Mouse (Mus musculus) liver, adult 2 months (tissue): ENCODE data around the gene Gm45713. TPM values are rescaled to one million over a fixed set of nuclear protein-coding genes. Genes with fewer than 3 reads are reported as not detected.

Experiments used
- DNase-seq: peaks from one replicate; pipeline ENCODE4 v3.0.0-alpha.2; 2011; ENCODE audit warnings: low read depth, low spot score; ENCODE audit errors: extremely low read depth
- H3K27ac ChIP-seq: fragments of 200-500 bp; replicated peaks from 2 replicates; pipeline ENCODE4 v1.5.1; 2012; ENCODE audit warnings: low read depth, mild to moderate bottlenecking, control low read depth, inconsistent platforms, low read length; ENCODE audit not compliant: insufficient read depth
- H3K27me3 ChIP-seq: fragments of 200-500 bp; 2 replicates; pipeline ENCODE4 v1.6.1; 2012; ENCODE audit warnings: mild to moderate bottlenecking, moderate library complexity, low read length, inconsistent platforms; ENCODE audit not compliant: control insufficient read depth, insufficient read depth
- H3K36me3 ChIP-seq: fragments of 200-500 bp; 2 replicates; pipeline ENCODE4 v1.6.1; 2012; ENCODE audit warnings: low read length, inconsistent platforms; ENCODE audit not compliant: control insufficient read depth, insufficient read depth
- H3K4me1 ChIP-seq: fragments of 200-500 bp; 2 replicates; pipeline ENCODE4 v1.6.1; 2011; ENCODE audit warnings: low read length; ENCODE audit not compliant: control insufficient read depth, insufficient read depth
- H3K4me3 ChIP-seq: fragments of 200-500 bp; 2 replicates; pipeline ENCODE4 v1.5.1; 2011; ENCODE audit warnings: low read depth, mild to moderate bottlenecking, control low read depth, low read length, moderate library complexity; ENCODE audit not compliant: insufficient read depth
- H3K79me2 ChIP-seq: fragments of 200-500 bp; 2 replicates; pipeline ENCODE4 v1.6.1; 2012; ENCODE audit warnings: inconsistent platforms, mild to moderate bottlenecking, low read length, moderate library complexity; ENCODE audit not compliant: control insufficient read depth, insufficient read depth
- H3K9ac ChIP-seq: fragments of 200-500 bp; 2 replicates; pipeline ENCODE4 v1.6.1; 2012; ENCODE audit warnings: low read depth, mild to moderate bottlenecking, control low read depth, inconsistent platforms, low read length
- CTCF ChIP-seq: fragments of 200-500 bp; IDR thresholded peaks from 2 replicates; pipeline ENCODE4 v1.5.1; 2011; ENCODE audit warnings: low read depth, low read length, control low read depth
- POLR2A ChIP-seq: fragments of 200-500 bp; IDR thresholded peaks from 2 replicates; pipeline ENCODE4 v1.6.1; 2011; ENCODE audit warnings: low read length, control low read depth; ENCODE audit not compliant: insufficient read depth; ENCODE audit errors: extremely low read depth
- WGBS: fragments of 180-500 bp; shearing (Covaris S2); methylation state at CpG from one replicate; pipeline ENCODE4 v1.1.7; 2018; 5-methylcytosine and 5-hydroxymethylcytosine counted together
- polyA plus RNA-seq: library from polyadenylated mRNA; depleted of rRNA; stranded (reverse); fragments of >200 nt; gene quantifications from 2 replicates; pipeline ENCODE4 v1.2.3, GENCODE M21; 2012
- total RNA-seq: library from RNA; depleted of rRNA; stranded (reverse); fragments of >200 nt; gene quantifications from 2 replicates; pipeline ENCODE4 v1.2.3, GENCODE M21; 2014

The Gm45713 gene
- total and polyA plus RNA-seq, 2 experiments: not detected

DNA sequence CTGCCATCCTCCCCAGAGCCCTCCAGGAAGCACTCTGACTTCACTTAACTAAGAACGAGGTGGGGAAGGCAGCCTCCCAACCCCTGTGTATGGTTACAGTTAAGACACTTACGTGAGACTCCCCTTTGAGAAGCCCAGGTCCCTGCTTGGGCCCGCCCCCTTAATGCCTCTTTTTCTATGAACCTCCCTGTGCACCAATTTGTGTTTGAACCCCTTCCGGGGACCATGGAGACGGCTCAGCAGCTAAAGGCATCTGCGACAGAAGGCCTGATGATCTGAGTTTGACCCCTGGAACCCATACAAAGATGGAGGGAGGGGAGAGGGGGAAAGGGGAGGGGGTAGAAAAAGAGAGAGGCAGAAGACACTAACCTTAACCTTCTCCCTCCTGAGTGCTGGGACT is 29.6 kb downstream of the Gm45713 start:
- 91% methylated on average over 6 of the region's 6 CpGs for WGBS
- Histone ChIP-seq H3K36me3 (peaks cover 2% of the 10 kb centered on the region; the same call in 1 of the 2 replicates), H3K27ac (no peak overlapping the region), H3K4me3 (no peak overlapping the region), H3K9ac (no peak overlapping the region), H3K27me3 (no peaks in the 10 kb centered on the region), H3K79me2 (no peaks in the 10 kb centered on the region), H3K4me1 (peaks cover 14% of the 10 kb centered on the region)
- TF ChIP-seq CTCF: no peak
- no peak for DNase-seq

GRCm38 (mm10) chr7:45105491-45105890 is 30.5 kb downstream of the Gm45713 start:
- no peak for TF ChIP-seq POLR2A
- H3K79me2 ChIP-seq: no peaks in the 10 kb centered on the region
- H3K27me3 ChIP-seq: no peaks in the 10 kb centered on the region
- 86% methylated on average over 8 of the region's 8 CpGs for WGBS
- no peak overlapping the region for H3K4me3 ChIP-seq
- no peak overlapping the region for H3K27ac ChIP-seq
- no peak overlapping the region for H3K9ac ChIP-seq
- DNase-seq: no peak
- H3K36me3 ChIP-seq: peaks cover 4% of the 10 kb centered on the region; the same call in 1 of the 2 replicates
- H3K4me1 ChIP-seq: peaks cover 14% of the 10 kb centered on the region

- no peak overlapping the region for H3K4me3 ChIP-seq
- TF ChIP-seq POLR2A (no peak), CTCF (no peak)
- peaks cover 8% of the 10 kb centered on the region; the same call in 1 of the 2 replicates for H3K36me3 ChIP-seq
- no peak overlapping the region for H3K27ac ChIP-seq
- H3K27me3 ChIP-seq: no peaks in the 10 kb centered on the region
- H3K4me1 ChIP-seq: peaks cover 14% of the 10 kb centered on the region
- H3K79me2 ChIP-seq: no peaks in the 10 kb centered on the region
- H3K9ac ChIP-seq: no peak overlapping the region
- WGBS: 83% methylated on average over 5 of the region's 5 CpGs
- no peak for DNase-seq
Measured at GRCm38 (mm10) chr7:45104941-45105340, 31.1 kb downstream of the Gm45713 start.

GRCm38 (mm10) chr7:45103652-45104180 is 32.3 kb downstream of the Gm45713 start, which contains the start of gene Fcgrt:
Fcgrt (minus strand) TSS chr7:45103851.
- Histone ChIP-seq H3K79me2 (no peaks in the 10 kb centered on the region), H3K27ac (peak within 1 kb of the TSS; percentile 95), H3K9ac (peak within 1 kb of the TSS; percentile 84), H3K36me3 (peaks cover 10% of the 10 kb centered on the region; the same call in 1 of the 2 replicates), H3K4me3 (peak within 1 kb of the TSS; percentile 69), H3K4me1 (peaks cover 14% of the 10 kb centered on the region), H3K27me3 (no peaks in the 10 kb centered on the region)
- TF ChIP-seq POLR2A (peak; percentile 82), CTCF (no peak)
- WGBS: under 1% methylated on average over 7 of the region's 7 CpGs
- peak; percentile 100 for DNase-seq

DNA sequence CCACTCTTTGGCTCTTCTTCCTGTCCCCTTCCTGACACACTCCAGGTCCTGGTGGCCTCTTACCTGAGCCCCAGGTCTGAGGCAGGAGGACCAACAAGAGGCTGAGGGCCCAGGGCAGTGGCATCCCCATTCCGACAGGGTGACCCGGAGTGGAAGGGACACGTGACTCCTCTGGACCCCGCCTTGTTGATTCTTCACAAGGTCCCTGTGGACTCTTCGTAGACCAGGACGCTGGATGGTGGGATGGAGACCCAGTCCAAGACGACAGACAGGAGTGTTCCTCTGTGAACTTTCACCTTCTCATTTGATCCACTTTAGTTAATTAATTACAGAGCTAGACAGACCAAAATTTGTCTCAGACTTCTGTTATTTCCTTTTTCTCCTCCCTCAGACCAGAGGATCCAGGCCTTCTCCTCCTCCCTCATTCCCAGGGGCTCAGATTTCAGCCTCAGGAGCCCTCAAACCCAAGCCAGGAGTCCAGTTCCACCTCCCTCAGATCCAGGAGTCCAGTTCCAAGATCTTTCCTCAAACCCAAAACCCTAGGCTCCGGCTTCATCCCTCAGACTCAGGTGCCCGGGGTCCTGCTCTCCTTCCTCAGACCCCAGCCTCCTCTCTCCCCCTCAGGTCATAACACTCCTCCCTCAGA is 33.0 kb downstream of the Gm45713 start:
- WGBS: 6% methylated on average over 9 of the region's 9 CpGs
- Histone ChIP-seq H3K4me3 (peak overlapping the region; percentile 69), H3K9ac (peak overlapping the region; percentile 84), H3K36me3 (peaks cover 13% of the 10 kb centered on the region; the same call in 1 of the 2 replicates), H3K27me3 (no peaks in the 10 kb centered on the region), H3K4me1 (peaks cover 14% of the 10 kb centered on the region), H3K79me2 (no peaks in the 10 kb centered on the region), H3K27ac (peak overlapping the region; percentile 95)
- TF ChIP-seq CTCF: peak; percentile 22; the same call in 1 of the 2 replicates
- no peak for TF ChIP-seq POLR2A
- DNase-seq: peak; percentile 82

DNA sequence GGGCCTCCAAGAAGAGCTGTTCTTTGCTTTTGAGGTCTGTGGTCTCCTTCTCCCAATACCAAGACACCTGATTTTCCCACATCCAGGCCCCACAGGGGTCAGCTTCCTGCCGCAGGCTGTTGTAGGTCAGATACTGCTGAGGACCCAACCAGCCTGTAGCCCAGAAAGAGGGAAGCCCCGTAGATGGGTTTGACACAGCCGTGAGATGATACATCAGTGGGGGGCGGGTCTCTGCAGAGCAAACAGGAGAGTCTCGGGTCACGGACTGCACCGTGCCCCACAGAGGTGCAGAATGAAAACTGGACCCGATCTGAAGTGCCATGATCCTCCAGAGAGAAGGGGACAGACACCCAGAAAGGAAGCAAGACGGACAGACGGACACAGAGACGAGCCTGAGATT is 33.6 kb downstream of the Gm45713 start:
- Histone ChIP-seq H3K27me3 (no peaks in the 10 kb centered on the region), H3K4me3 (peak overlapping the region; percentile 69), H3K4me1 (peaks cover 14% of the 10 kb centered on the region), H3K79me2 (no peaks in the 10 kb centered on the region), H3K36me3 (peaks cover 17% of the 10 kb centered on the region; the same call in 1 of the 2 replicates), H3K27ac (peak overlapping the region; percentile 95), H3K9ac (peak overlapping the region; percentile 63)
- no peak for TF ChIP-seq POLR2A
- TF ChIP-seq CTCF: no peak
- 16% methylated on average over 11 of the region's 11 CpGs for WGBS
- no peak for DNase-seq
